Mouse (Mus musculus) stomach, postnatal 0 days (tissue): ENCODE data around the gene Caml. TPM values are rescaled to one million over a fixed set of nuclear protein-coding genes. Genes with fewer than 3 reads are reported as not detected.

ENCODE experiments used
- ATAC-seq: fragments of 200-750 bp; cut with Nextera tagmentation; 2 replicates; pipeline ENCODE4 v1.8.0; 2017; ENCODE audit not compliant: low FRiP score, low TSS enrichment
- DNase-seq: peaks from one replicate; pipeline ENCODE4 v3.0.0-alpha.2; 2016; ENCODE audit warnings: low spot score
- H3K27ac ChIP-seq: fragments of 300-500 bp; sonication (generic); replicated peaks from 2 replicates; pipeline ENCODE4 v1.5.1; 2014; ENCODE audit warnings: mild to moderate bottlenecking, control low read depth
- H3K27me3 ChIP-seq: fragments of 300-500 bp; sonication (generic); 2 replicates; pipeline ENCODE4 v1.6.1; 2014; ENCODE audit warnings: low read length; ENCODE audit not compliant: control insufficient read depth, insufficient read depth
- H3K36me3 ChIP-seq: fragments of 300-500 bp; sonication (generic); 2 replicates; pipeline ENCODE4 v1.6.1; 2014; ENCODE audit warnings: low read length, mixed read lengths; ENCODE audit not compliant: control insufficient read depth, insufficient read depth
- H3K4me1 ChIP-seq: fragments of 300-500 bp; sonication (generic); replicated peaks from 2 replicates; pipeline ENCODE4 v1.6.1; 2014; ENCODE audit warnings: antibody characterized with exemption; ENCODE audit not compliant: control insufficient read depth, insufficient read depth
- H3K4me2 ChIP-seq: fragments of 300-500 bp; sonication (generic); replicated peaks from 2 replicates; pipeline ENCODE4 v1.6.1; 2014; ENCODE audit warnings: low read depth, mild to moderate bottlenecking, control low read depth, moderate library complexity
- H3K4me3 ChIP-seq: fragments of 300-500 bp; sonication (generic); 2 replicates; pipeline ENCODE4 v1.5.1; 2014; ENCODE audit warnings: low read depth, low read length, control low read depth
- H3K9ac ChIP-seq: fragments of 300-500 bp; sonication (generic); 2 replicates; pipeline ENCODE4 v1.6.1; 2014; ENCODE audit warnings: mild to moderate bottlenecking, low read length, control low read depth, mixed read lengths
- H3K9me3 ChIP-seq: fragments of 300-500 bp; sonication (generic); 2 replicates; pipeline ENCODE4 v1.6.1; 2016; ENCODE audit warnings: low read length; ENCODE audit not compliant: control insufficient read depth
- CTCF ChIP-seq: IDR thresholded peaks from 2 replicates; pipeline ENCODE4 v1.5.1; 2016; ENCODE audit warnings: antibody characterized with exemption, low read depth, mild to moderate bottlenecking, moderate library complexity
- EP300 ChIP-seq: optimal IDR thresholded peaks from 2 replicates; pipeline ENCODE3; 2016; ENCODE audit warnings: antibody characterized with exemption
- WGBS: fragments of 180-500 bp; shearing (Covaris S2); extraction: QIAGEN DNeasy Blood & Tissue Kit; methylation state at CpG from one replicate; pipeline ENCODE4 v1.1.7; 2014; 5-methylcytosine and 5-hydroxymethylcytosine counted together
- polyA plus RNA-seq: library from polyadenylated mRNA; unstranded; fragments of >200 nt; fragmentation: Nextera tagmentation; extraction: Ambion mirVana; gene quantifications from 2 replicates; pipeline ENCODE4 v1.2.1, GENCODE M21; 2015

The Caml gene
- polyA plus RNA-seq, 1 experiment from 2014 or later = 33.0 TPM

DNA sequence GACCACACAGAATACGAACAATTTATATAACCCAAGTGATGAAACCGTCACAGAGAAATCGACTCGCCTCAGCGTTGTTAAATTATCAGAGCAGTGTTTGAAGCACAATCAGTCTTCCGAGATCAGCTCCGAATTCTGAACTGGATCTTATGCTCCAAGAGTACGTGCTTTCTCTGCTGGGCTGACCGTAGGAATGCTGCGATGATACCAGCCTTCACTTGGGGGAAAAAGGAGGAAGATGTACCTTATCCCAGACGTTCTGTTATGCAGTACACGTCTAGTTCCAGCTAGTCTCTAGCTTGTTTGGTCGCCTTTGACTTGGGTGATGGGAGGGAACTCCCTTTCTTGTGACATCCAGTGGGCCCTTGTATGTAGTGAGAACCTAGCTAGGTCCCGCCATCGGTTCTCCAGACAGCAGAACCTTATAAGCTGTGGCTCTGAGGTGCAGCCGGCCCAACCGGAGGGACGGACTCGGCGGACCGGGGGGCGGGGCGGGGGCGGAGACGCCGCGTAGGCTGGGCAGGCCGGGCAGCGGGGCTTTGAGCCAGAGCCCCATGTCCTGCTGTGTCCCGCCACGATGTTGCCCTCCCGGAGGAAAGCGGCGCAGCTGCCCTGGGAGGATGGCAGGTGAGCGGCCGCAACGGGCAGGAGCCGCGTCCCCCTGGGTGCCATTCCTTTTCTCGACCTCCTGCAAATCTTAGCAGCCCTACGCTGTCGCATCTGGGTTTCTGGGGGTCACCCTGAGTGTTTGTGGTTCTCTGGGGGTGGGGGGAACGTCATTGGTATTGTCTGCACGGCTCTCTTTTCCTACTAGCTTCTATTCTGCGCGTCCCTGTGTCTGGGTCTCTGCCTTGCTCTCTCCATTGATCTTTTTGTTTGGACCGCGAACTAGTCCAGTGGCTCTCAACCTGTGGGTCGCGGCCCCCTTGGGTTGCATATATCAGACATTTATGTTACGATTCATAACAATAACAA, 23.0 kb upstream of the Caml start, which contains the start of gene B4galt7:
B4galt7 (plus strand) TSS at position 331 of the 975 bp plus-strand sequence.
- Histone ChIP-seq H3K9ac (peak within 1 kb of the TSS; percentile 89), H3K27me3 (no peaks in the 10 kb centered on the region), H3K4me3 (peak within 1 kb of the TSS; percentile 71), H3K27ac (peak within 1 kb of the TSS; percentile 53; the same call in 1 of the 2 replicates), H3K4me2 (peak within 1 kb of the TSS; percentile 84), H3K9me3 (no peaks in the 10 kb centered on the region), H3K4me1 (no peaks in the 10 kb centered on the region; the same call in 1 of the 2 replicates), H3K36me3 (peaks cover 17% of the 10 kb centered on the region)
- TF ChIP-seq EP300 (no peak), CTCF (peak; percentile 11; the same call in 1 of the 2 replicates)
- WGBS = 7% methylated on average over 48 of the region's 51 CpGs
- DNase-seq = peak; percentile 92
- ATAC-seq = peak; percentile 88

DNA sequence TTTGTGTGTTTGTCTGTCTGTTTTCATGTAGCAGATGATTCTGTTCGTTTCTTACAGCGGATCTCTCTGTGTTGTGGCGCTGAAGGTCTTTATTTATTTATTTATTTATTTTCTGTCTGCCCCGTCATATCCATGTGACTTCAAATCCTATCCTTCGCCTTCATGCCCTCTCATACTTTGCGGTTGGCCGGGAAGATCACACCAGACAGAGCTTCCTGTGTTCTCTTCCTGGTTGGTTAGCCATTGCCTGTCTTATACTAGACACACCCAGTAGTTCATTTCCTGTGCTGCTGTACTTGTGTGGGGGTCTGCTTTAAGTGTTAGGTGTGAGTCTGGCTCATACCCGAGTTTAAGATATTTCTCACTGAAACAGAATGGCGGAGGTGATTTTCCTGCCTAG, 22.1 kb upstream of the Caml start:
- H3K4me3 ChIP-seq = peak overlapping the region; percentile 71
- H3K9ac ChIP-seq = peak overlapping the region; percentile 89
- no peaks in the 10 kb centered on the region for H3K27me3 ChIP-seq
- WGBS = 12% methylated on average over 9 of the region's 9 CpGs
- H3K36me3 ChIP-seq = peaks cover 13% of the 10 kb centered on the region
- H3K27ac ChIP-seq = no peak overlapping the region; the same call in 1 of the 2 replicates
- DNase-seq = no peak
- peak overlapping the region; percentile 84 for H3K4me2 ChIP-seq
- TF ChIP-seq EP300 = no peak
- no peak for TF ChIP-seq CTCF
- ATAC-seq = no peak
- H3K4me1 ChIP-seq = no peaks in the 10 kb centered on the region; the same call in 1 of the 2 replicates
- H3K9me3 ChIP-seq = no peaks in the 10 kb centered on the region

- Histone ChIP-seq H3K4me1 (no peaks in the 10 kb centered on the region; the same call in 1 of the 2 replicates), H3K36me3 (peaks cover 10% of the 10 kb centered on the region), H3K4me2 (no peak overlapping the region), H3K4me3 (no peak overlapping the region), H3K27ac (no peak overlapping the region), H3K27me3 (no peaks in the 10 kb centered on the region), H3K9me3 (no peaks in the 10 kb centered on the region), H3K9ac (no peak overlapping the region)
- DNase-seq (peak; percentile 80), ATAC-seq (no peak)
- WGBS = 11% methylated on average over 3 of the region's 3 CpGs
- TF ChIP-seq EP300 (no peak), CTCF (peak; percentile 94)
Measured at GRCm38 (mm10) chr13:55601611-55602010, 21.2 kb upstream of the Caml start.

- no peak overlapping the region for H3K27ac ChIP-seq
- H3K9me3 ChIP-seq = no peaks in the 10 kb centered on the region
- no peak for ATAC-seq
- H3K4me1 ChIP-seq = no peaks in the 10 kb centered on the region
- DNase-seq = no peak
- H3K9ac ChIP-seq = no peak overlapping the region
- peaks cover 25% of the 10 kb centered on the region for H3K36me3 ChIP-seq
- no peak overlapping the region for H3K4me3 ChIP-seq
- H3K4me2 ChIP-seq = no peak overlapping the region
- H3K27me3 ChIP-seq = no peaks in the 10 kb centered on the region
- TF ChIP-seq CTCF (no peak), EP300 (no peak)
- 94% methylated on average over 3 of the region's 3 CpGs for WGBS
Measured at GRCm38 (mm10) chr13:55604606-55605005, 18.2 kb upstream of the Caml start.

DNA sequence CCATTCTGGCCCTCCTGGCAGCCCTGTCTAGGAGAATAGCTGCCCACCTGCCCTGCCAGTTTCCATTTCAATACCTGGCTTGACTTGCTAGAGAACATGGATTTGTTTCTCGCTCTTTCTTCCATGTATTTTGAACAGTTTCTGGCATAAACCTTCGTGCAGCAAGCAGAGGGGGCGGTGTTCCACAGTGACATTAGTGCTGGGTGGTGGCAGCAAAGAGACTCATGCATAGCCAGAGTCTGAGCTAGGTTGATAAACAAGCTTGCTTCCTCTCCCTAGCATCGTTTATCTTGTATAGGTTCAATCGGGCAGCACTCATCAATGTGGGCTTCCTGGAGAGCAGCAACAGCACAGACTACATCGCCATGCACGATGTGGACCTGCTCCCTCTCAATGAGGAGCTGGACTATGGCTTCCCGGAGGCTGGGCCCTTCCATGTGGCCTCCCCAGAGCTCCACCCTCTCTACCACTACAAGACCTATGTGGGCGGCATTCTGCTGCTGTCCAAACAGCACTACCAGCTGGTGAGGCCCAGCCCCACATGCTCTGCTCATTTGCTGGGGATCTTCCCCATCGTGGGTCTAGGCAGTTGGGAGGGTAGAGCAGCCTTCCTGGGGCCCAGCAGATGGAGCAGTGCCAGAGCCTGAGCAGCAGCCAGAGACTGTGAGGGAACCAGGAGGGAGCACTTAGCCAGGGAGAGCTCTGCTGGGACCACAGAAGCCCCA, 15.7 kb upstream of the Caml start:
- H3K9ac ChIP-seq = no peak overlapping the region
- no peak overlapping the region for H3K4me2 ChIP-seq
- no peaks in the 10 kb centered on the region for H3K27me3 ChIP-seq
- 83% methylated on average over 10 of the region's 10 CpGs for WGBS
- TF ChIP-seq EP300 (no peak), CTCF (no peak)
- peaks cover 28% of the 10 kb centered on the region for H3K36me3 ChIP-seq
- H3K4me3 ChIP-seq = no peak overlapping the region
- DNase-seq (no peak), ATAC-seq (no peak)
- no peak overlapping the region for H3K27ac ChIP-seq
- no peaks in the 10 kb centered on the region for H3K9me3 ChIP-seq
- H3K4me1 ChIP-seq = no peaks in the 10 kb centered on the region
